Mouse (Mus musculus) liver, embryonic 11.5 days (tissue): ENCODE results near the gene 1810024B03Rik. TPM values are rescaled to one million over a fixed set of nuclear protein-coding genes. Genes with fewer than 3 reads are reported as not detected.
"Not testable (repeated sequence)": the region's sequence is repeated elsewhere in the genome, so short reads cannot be mapped to it uniquely, and the experiment has no call there.

Source experiments
- ATAC-seq: fragments of 200-750 bp; cut with Nextera tagmentation; replicated peaks from 2 replicates; pipeline ENCODE4 v1.8.0; 2017; ENCODE audit warnings: moderate number of reproducible peaks, mild to moderate bottlenecking, moderate TSS enrichment, moderate library complexity; ENCODE audit not compliant: low FRiP score
- DNase-seq: peaks from one replicate; pipeline ENCODE4 v3.0.0-alpha.2; 2017; ENCODE audit warnings: low spot score
- H3K27ac ChIP-seq: fragments of 300-500 bp; sonication (generic); 2 replicates; pipeline ENCODE4 v1.5.1; 2014; ENCODE audit warnings: mild to moderate bottlenecking, low read depth, low read length, control low read depth
- H3K27me3 ChIP-seq: fragments of 300-500 bp; sonication (generic); replicated peaks from 2 replicates; pipeline ENCODE4 v1.6.1; 2014; ENCODE audit warnings: low read length, mixed read lengths; ENCODE audit not compliant: control insufficient read depth, insufficient read depth
- H3K36me3 ChIP-seq: fragments of 300-500 bp; sonication (generic); 2 replicates; pipeline ENCODE4 v1.6.1; 2014; ENCODE audit warnings: mild to moderate bottlenecking, low read length, moderate library complexity, mixed read lengths; ENCODE audit not compliant: control insufficient read depth, insufficient read depth
- H3K4me1 ChIP-seq: fragments of 300-500 bp; sonication (generic); replicated peaks from 2 replicates; pipeline ENCODE4 v1.6.1; 2014; ENCODE audit warnings: low read length, mixed read lengths; ENCODE audit not compliant: control insufficient read depth, insufficient read depth
- H3K4me2 ChIP-seq: fragments of 300-500 bp; sonication (generic); 2 replicates; pipeline ENCODE4 v1.6.1; 2014; ENCODE audit warnings: mild to moderate bottlenecking, control low read depth, moderate library complexity
- H3K4me3 ChIP-seq: fragments of 300-500 bp; sonication (generic); 2 replicates; pipeline ENCODE4 v1.5.1; 2014; ENCODE audit warnings: low read depth, low read length, control low read depth
- H3K9ac ChIP-seq: fragments of 300-500 bp; sonication (generic); 2 replicates; pipeline ENCODE4 v1.6.1; 2014; ENCODE audit warnings: low read depth, low read length, control low read depth
- H3K9me3 ChIP-seq: fragments of 300-500 bp; sonication (generic); 2 replicates; pipeline ENCODE4 v1.6.1; 2016; ENCODE audit warnings: low read length, inconsistent platforms, mixed read lengths; ENCODE audit not compliant: control insufficient read depth
- WGBS: fragments of 180-500 bp; shearing (Covaris S2); extraction: QIAGEN DNeasy Blood & Tissue Kit; methylation state at CpG from one replicate; pipeline ENCODE4 v1.1.7; 2014; 5-methylcytosine and 5-hydroxymethylcytosine counted together
- polyA plus RNA-seq: library from polyadenylated mRNA; unstranded; fragments of >200 nt; fragmentation: Nextera tagmentation; extraction: Ambion mirVana; gene quantifications from 2 replicates; pipeline ENCODE4 v1.2.1, GENCODE M21; 2014

Gene 1810024B03Rik
- polyA plus RNA-seq, 1 experiment from 2014 or later: 2.4 TPM

GRCm38 (mm10) chr2:127205936-127206335 is 2.1 kb downstream of the 1810024B03Rik start:
- H3K9ac ChIP-seq, H3K4me3 ChIP-seq, H3K27me3 ChIP-seq, H3K27ac ChIP-seq, ATAC-seq, H3K4me2 ChIP-seq, H3K9me3 ChIP-seq, H3K4me1 ChIP-seq, DNase-seq: not testable (repeated sequence)
- 84% methylated on average over 4 of the region's 4 CpGs for WGBS
- peaks cover 16% of the 10 kb centered on the region for H3K36me3 ChIP-seq

GRCm38 (mm10) chr2:127204932-127205331 is 3.1 kb downstream of the 1810024B03Rik start:
- DNase-seq (no peak), ATAC-seq (no peak)
- Histone ChIP-seq H3K9me3 (no peaks in the 10 kb centered on the region), H3K4me1 (peaks cover 6% of the 10 kb centered on the region; the same call in 1 of the 2 replicates), H3K27me3 (no peaks in the 10 kb centered on the region), H3K9ac (no peak overlapping the region), H3K4me2 (no peak overlapping the region), H3K27ac (no peak overlapping the region), H3K36me3 (peaks cover 17% of the 10 kb centered on the region; the same call in 1 of the 2 replicates), H3K4me3 (no peak overlapping the region)
- 25% methylated on average over 3 of the region's 3 CpGs for WGBS

GRCm38 (mm10) chr2:127189574-127189973 is 18.5 kb downstream of the 1810024B03Rik start:
- no peak for ATAC-seq
- Histone ChIP-seq H3K27ac (no peak overlapping the region), H3K36me3 (no peaks in the 10 kb centered on the region), H3K4me2 (no peak overlapping the region), H3K9me3 (no peaks in the 10 kb centered on the region), H3K9ac (no peak overlapping the region), H3K27me3 (no peaks in the 10 kb centered on the region), H3K4me3 (no peak overlapping the region), H3K4me1 (no peaks in the 10 kb centered on the region)
- DNase-seq: no peak

- no peaks in the 10 kb centered on the region for H3K9me3 ChIP-seq
- H3K27ac ChIP-seq: peak overlapping the region; percentile 56
- 4% methylated on average over 17 of the region's 17 CpGs for WGBS
- H3K9ac ChIP-seq: peak overlapping the region; percentile 83
- peak overlapping the region; percentile 85 for H3K4me2 ChIP-seq
- H3K4me3 ChIP-seq: peak overlapping the region; percentile 61
- peak; percentile 100 for ATAC-seq
- H3K36me3 ChIP-seq: no peaks in the 10 kb centered on the region
- H3K27me3 ChIP-seq: no peaks in the 10 kb centered on the region
- DNase-seq: peak; percentile 69
- H3K4me1 ChIP-seq: no peaks in the 10 kb centered on the region; the same call in 1 of the 2 replicates
Observed at GRCm38 (mm10) chr2:127182598-127183381, 25.3 kb downstream of the 1810024B03Rik start.

- H3K9me3 ChIP-seq, H3K4me1 ChIP-seq, H3K36me3 ChIP-seq, H3K9ac ChIP-seq, DNase-seq, H3K27ac ChIP-seq, H3K27me3 ChIP-seq, H3K4me2 ChIP-seq, H3K4me3 ChIP-seq, ATAC-seq: not testable (repeated sequence)
- WGBS: 18% methylated on average over 1 of the region's 1 CpGs
Observed at GRCm38 (mm10) chr2:127166261-127166660, 41.8 kb downstream of the 1810024B03Rik start.

DNA sequence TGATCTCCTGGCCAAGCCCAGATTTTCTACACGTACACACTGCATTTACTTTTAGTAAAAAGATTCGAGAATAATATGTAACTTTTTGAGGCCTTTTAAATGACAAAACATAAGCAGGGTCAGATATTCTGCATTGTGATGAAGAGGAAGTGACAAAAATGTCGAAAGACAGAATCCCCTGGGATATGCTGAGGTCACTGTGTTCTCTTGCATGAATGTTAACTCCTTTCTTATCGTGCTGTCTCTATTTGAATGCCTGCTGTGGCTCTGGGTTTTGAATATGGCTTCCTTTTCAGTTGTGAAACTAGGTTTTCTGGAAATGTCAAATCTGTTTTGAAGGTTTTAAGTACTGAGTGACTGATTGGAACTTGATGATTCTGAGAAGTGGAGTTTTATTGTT is 42.4 kb downstream of the 1810024B03Rik start:
- Histone ChIP-seq H3K36me3 (no peaks in the 10 kb centered on the region), H3K4me3 (no peak overlapping the region), H3K4me2 (no peak overlapping the region), H3K9ac (no peak overlapping the region), H3K27ac (no peak overlapping the region), H3K27me3 (no peaks in the 10 kb centered on the region), H3K4me1 (no peaks in the 10 kb centered on the region), H3K9me3 (no peaks in the 10 kb centered on the region)
- WGBS: 45% methylated on average over 4 of the region's 4 CpGs
- ATAC-seq (no peak), DNase-seq (no peak)

DNA sequence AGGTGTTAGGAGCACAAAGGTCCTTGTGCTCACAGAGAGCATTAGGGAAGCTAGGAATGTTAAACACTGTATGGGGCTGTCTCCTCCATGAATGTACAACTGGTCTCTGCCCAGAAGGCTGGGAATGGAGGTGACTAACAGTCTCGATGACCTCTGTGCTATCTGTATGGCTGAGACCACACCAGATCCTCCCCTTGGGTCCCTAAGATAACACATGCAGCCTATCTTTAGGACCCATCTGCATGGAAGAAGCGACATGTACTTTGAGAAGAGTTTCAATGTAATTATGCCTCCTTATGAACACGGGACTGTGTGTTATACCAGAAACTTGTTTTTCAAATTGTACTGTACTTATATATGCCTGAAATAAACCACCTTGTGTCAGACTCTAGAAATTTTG is 62.4 kb downstream of the 1810024B03Rik start:
- Histone ChIP-seq H3K27ac (no peak overlapping the region), H3K9me3 (no peaks in the 10 kb centered on the region), H3K27me3 (no peaks in the 10 kb centered on the region), H3K36me3 (peaks cover 8% of the 10 kb centered on the region), H3K9ac (no peak overlapping the region), H3K4me1 (peaks cover 28% of the 10 kb centered on the region), H3K4me2 (peak overlapping the region; percentile 4; the same call in 1 of the 2 replicates), H3K4me3 (no peak overlapping the region)
- DNase-seq: no peak
- peak; percentile 46; the same call in 1 of the 2 replicates for ATAC-seq
- whole genome bisulfite sequencing: 52% methylated on average over 3 of the region's 3 CpGs

GRCm38 (mm10) chr2:127143158-127144063 is 64.7 kb downstream of the 1810024B03Rik start, which contains the start of gene Itpripl1:
Itpripl1 (minus strand) TSS chr2:127143442.
- Histone ChIP-seq H3K4me3 (peak within 1 kb of the TSS; percentile 74), H3K27me3 (no peaks in the 10 kb centered on the region), H3K9me3 (peaks cover 3% of the 10 kb centered on the region; the same call in 1 of the 2 replicates), H3K9ac (peak within 1 kb of the TSS; percentile 84), H3K4me2 (peak within 1 kb of the TSS; percentile 97), H3K4me1 (peaks cover 28% of the 10 kb centered on the region), H3K27ac (peak within 1 kb of the TSS; percentile 73), H3K36me3 (peaks cover 26% of the 10 kb centered on the region)
- peak; percentile 99 for ATAC-seq
- peak; percentile 85 for DNase-seq
- WGBS: 4% methylated on average over 31 of the region's 31 CpGs
